Mouse (Mus musculus): ENCODE results near the gene Dpep1.
"Not testable (repeated sequence)": the region's sequence is repeated elsewhere in the genome, so short reads cannot be mapped to it uniquely, and the experiment has no call there.

The Dpep1 gene

DNA sequence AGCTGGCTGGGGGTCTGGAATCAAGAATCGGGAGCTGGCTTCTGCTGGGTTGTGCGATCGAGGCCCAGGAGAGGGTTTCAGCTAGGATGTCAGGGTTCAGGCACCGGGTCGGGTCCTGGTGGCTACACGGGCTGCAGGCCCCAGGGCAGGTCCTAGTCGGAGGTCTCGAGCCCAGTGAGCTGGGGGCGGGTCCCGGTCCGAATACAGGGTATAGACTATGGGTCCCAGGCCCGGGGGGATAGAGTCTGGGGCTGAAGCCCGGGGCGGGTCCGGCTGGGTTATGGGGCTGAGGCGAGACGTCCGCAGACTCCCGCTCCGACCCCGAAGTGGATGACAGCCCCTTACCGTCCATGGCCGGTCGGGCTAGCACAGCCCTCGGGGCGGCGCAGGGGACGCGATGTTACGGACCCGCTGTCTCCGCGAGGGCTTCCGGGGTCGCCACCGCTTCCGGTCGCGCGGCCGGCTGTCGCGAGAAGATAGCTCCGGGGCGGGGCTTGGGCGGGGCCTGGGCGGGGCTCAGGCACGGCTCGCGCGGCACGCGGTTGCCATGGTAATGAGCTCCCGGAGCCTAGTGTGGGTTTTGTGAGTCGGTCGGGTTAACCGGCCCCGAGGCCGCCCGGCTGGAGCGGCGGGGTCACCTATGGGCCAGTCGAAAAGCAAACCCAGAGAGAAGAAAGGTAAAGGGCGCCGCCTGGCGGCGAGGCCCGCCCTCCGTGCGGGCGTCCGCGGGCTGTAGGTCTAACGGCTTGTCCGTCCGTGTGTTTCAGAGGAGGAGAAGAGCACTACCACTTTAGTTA, 26.5 kb downstream of the Dpep1 start, which contains the start of the genes Chmp1a and Spata33:
Gene Chmp1a, minus strand, starts transcription at position 443 of the 797 bp plus-strand sequence.
Gene Spata33, plus strand, starts transcription at position 512 of the 797 bp plus-strand sequence.
- DNase-seq, result peak; percentile 84 to 85

DNA sequence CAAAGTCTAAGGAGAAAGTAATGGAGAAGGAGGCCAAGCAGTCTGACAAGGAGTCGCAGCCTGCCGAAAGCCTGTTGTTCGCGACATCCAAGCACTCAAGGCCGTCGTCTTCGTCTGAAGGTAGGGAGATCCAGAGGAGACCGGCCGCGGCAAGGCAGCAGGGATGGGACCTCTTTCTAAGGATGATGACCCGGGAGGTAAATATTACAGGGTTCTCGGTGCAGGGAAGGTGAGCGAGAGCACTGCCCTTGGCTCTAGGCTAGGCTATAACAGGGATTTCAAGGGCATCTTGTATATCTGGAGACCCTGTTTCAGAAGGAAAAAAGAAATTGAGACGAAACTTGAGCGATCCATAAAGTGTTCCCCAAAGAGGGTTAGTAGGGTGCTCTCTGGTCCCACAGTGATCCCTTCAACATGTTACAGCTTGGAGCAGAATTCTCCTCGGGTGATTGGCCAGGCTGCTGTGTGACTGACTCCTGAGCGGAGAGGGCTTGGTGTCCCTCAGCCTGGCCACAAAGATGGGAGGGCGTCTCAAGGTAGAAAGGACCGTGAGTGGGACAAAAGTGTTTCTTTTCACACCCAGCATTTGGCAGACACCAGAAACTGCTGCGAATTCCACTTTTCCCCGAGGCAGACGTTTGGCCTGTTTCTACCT, 27.2 kb downstream of the Dpep1 start:
- DNase-seq, result no peak

DNA sequence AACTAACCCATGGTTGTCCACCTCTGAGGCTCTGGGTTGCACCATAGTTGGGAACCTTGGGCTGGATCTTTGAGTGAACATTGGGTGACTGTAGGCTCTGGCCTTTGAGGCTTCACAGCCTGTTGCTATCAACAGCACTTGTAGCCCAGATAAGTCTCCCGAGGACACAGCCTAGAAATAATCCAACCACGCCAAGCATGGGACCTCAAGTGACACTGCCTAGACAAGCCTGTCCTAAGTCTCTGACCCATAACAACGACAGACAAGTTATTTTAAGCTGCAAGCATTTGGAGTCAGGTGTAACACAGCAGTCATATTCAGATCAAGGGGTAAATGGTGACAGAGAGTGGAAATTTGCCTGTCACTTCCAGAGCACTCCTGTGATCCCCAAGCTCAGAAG, 29.4 kb downstream of the Dpep1 start:
- DNase-seq, result no peak

DNA sequence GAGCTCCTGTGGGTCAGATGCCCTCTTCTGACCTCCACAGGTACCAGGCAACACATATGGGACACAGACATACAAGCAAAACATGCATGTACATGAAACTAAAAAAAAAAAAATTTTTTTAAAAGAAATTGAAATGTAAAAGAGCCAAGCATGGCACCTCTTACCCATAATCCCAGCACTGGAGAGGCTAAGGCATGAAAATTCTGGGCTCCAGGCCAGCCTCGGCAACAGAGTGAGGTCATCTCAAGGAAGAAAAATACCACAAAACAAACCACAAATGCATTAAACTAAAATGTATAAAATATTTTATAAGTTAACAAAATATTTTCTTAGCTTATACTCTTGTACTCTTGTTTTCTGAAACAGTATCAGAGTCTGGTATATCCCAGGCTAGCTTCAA, 34.9 kb downstream of the Dpep1 start:
- no peak for DNase-seq

DNA sequence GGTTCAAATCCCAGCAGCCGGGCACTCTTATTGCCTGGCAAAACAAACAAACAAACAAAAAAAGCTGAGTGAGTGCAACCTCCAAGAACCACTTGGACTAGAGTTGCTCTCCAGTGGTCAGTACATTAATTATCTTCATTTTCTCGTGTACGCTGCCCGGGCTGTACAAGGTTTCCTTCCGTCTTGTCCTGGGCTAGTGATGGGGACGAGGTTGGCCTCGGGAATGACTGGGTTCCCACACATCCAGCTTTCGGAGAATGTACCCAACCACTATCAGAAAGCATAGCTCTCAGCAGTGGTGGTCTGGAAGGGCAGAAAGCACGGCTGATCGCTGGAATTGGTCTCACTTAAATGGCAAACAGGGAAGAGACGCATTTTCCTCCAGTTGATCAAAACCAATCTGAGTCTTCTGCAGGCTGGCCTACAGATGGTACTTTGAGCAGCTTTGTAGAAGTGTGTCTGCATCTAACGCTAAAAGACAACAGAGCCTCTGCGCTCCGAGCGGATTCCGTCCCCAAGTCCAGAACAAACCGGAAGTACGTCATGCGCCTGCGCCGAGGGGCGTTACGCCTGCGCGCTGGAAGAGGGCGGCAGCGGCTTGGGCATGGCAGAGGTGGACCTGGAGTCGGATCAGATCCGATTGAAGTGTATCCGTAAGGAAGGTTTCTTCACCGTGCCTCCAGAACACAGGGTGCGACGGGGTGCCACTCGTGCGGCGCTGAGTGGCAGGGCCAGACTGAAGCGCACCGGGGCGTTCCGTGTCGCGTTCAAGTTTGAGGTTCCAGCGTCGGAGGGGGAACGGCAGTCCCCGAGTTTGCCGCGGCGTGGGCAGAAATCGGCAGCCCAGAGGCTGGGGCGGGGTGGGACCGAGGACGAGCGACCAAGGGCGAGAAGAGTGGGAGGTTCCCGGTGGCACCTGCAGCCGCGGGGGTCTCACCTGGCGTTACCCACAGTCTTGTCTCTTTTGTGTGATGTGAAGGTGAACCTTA, 38.5 kb downstream of the Dpep1 start, which contains the start of gene Cdk10:
Gene Cdk10, plus strand, starts transcription at position 565 of the 989 bp plus-strand sequence.
- DNase-seq, result peak; percentile 95 to 97

DNA sequence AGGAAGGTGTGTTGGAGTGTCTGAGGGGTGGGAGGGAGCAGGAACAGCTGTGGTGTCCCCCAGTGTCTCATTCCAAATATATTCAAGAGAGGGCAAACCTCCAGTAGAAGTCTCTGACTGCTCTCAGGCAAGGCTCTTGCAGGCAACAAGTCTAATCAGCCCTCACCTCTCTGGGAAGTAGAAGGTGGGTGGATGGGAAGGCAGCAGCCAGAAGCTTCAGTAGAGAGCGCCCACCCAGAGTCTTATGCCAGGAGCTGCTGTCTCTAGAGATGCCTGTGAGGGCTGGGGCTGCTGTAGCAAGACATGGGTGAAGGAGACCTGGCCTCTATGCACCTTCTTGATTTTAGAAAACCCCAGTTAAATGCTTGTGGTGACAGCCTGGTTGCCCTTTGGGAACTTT, 42.4 kb downstream of the Dpep1 start:
- no peak for DNase-seq

DNA sequence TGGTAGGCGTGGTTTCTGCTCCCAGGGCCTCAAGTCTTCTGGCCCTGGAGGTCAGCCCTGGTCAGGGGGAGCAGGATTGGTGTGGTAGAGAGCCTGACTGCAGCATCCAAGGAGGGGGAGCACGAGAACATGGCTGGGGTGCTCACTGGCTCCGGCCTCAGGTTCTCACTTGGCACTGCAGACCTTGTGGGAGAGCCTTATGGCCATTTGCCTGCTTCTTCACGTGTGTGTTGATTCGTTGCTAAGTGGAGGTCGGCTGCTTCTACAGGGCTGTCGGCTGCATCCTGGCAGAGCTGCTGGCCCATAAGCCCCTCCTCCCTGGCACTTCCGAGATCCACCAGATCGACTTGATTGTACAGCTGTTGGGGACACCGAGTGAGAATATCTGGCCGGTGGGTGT, 44.3 kb downstream of the Dpep1 start:
- DNase-seq, result not testable (repeated sequence)

DNA sequence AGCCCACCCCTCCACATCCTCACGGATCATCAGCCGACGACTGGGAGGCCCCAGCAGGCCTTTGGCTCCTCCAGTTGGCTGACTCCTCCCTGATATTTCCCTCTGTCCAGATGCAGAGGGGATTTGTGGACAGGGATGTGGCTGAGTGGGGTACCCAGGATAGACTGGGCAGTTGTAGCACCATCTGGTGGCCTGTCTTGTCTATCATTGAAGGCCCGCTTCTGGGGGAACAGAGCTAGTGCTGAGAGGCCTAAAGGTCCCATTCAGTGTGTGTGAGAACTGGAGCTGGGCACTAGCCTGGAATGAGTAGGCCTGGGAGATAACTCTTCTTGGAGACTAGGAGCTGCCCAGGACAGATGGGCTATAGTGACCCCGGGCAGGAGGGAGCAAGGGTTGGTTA, 45.7 kb downstream of the Dpep1 start:
- DNase-seq, result no peak

DNA sequence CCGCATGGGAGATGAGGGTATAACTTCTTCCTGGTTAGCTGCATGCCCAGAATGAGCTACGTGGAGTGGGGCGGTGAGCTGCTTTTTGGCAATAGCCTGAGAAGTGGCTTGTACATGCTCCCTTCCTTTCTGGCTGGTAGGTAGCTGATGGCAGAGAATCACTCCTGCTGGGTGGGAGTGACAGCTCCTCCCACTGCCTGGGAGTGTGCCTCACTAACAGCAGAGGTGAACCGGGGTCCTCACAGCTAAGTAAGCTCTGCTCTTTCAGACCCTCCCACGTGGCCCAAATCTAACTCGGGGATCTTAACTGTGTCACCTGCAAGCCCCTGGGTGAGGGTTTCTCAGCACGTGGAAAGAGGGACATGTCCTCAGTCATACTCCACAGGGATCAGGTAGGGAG, 46.5 kb downstream of the Dpep1 start:
- DNase-seq, result no peak

DNA sequence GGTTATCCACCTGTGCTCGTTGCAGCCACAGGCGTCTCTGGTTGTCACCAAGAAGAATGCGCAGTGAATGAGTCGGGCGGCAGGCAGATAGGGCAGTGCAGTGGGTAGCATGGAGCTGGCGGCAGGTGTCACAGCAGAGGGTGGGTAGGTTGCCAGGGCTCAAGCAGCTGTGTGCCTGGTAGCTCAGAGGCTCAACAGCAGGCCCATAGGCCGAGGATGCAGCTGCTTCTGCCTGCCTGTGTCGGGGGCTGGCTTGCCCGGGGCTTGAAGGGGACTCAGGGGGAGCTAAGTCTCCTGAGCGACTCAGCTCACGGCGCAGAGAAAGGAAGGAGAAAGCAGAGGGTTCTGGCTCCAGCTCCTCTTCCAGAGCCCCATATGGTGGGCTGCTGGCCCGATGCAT, 47.3 kb downstream of the Dpep1 start:
- no peak for DNase-seq

DNA sequence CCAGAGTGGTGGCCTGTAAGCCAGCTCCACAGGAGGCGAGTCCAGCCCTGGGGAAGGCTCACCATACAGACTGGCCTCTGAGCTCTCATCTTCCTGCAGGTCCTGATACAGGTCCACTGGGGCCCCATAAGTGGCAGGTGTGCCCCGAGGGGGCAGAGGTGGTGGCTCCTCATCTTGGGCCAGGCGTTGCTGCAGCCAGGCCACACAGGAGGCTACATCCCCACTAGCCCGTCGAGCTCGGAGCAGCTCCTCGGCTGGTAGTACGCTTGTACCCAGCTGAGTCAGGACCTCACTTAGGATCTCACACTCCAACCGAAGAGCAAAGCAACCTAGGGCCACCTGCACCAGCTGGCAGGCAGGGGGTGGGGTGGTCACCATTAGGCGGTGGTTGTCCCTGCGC, 47.7 kb downstream of the Dpep1 start:
- DNase-seq, result no peak

DNA sequence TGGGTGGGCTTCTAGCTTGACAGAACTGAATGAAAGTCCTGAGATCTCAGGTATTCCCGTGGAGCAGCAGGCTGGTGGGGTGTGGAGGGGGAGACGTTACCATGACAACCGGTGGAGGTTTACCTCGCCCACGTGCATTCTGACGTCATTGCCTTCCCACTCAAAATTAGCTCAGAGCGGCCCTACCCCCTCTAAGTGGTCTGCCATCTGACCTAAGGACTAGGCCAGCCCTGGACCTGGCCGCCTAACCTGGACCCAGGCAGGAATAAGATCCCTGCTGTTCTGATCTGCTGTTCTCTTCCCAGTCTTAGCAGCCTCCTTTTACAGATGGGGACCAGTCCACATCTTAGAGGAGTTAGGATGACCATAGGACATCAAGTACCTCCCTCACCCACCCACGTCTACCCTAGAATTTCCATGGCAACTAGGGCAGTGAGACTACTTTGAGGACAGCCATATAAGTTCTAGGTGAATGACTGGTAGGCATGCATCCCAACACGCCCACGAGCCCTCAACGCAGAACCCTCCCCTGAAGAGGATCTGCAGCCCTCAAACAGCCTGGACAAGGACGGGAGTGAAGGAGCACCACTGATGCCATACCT, 49.0 kb downstream of the Dpep1 start:
- DNase-seq, result peak; percentile 42 to 43

DNA sequence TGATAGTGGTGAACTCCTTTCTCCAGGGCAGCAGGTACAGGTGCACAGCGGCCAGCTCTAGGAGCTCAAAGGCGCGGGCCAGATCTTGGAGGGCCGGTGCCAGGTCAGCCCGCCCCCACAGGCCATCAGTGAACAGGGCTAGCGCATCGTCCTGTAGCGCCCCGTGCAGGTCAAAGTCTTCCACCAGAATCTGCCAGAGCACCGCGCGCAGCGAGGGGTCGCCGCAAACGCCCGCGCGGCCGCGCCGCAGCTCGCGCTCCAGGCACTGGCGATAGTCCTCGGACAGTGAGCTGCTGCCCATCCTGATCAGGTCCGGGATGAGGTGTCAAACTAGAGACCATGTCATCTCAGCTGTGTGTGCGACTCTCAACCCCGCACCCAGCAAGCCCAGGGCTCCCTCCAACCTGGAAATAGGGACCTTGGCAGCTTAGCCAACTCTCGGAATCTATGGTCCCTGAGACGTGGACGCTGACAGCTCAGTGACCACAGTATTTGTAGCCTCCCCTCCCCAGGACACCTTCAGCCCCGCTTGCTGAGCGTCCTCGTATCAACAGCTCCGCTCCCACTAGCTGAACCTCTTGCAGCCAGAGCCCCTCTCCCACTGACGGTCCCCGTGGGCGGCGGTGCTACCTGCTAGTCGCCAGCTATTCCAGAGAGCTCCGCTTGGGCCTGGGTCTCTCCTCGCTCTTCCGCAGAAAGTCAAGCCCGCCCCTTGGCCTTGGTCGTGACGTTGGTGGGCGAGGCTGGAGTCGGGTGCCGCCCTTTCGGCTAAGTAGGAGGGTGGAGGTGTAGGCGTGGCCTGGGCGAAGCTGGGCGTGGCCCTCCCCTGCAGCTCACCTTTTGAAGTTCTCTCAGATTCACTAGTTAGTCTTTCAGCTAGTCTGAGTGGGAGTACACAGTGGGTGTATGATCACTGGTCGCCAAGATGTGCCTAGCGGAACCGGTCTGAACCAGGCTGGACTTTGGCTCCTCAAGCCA, 49.8 kb downstream of the Dpep1 start, which contains the start of gene Spata2l:
Gene Spata2l, minus strand, starts transcription at position 714 of the 978 bp plus-strand sequence.
- peak; percentile 75 to 82 for DNase-seq

DNA sequence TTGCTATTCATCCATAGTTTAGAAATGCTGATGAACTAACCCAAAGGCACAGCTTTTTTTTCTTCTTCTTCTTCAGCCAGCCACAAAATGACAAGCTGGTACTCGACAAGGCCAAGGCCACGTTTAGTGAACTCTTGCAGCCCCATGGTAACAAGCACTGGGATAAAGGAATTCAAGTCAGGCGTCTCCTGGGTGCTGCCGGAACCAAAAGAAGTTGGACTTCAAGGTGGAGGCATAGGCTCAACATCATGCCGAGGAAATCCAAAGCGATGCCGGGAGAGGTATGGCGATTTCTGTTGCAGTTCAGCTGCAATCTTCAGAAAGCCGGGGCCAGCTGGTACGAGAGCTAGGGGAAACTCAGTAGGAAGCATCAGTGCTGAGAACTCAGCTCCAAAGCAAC, 53.4 kb downstream of the Dpep1 start:
- DNase-seq, result no peak

DNA sequence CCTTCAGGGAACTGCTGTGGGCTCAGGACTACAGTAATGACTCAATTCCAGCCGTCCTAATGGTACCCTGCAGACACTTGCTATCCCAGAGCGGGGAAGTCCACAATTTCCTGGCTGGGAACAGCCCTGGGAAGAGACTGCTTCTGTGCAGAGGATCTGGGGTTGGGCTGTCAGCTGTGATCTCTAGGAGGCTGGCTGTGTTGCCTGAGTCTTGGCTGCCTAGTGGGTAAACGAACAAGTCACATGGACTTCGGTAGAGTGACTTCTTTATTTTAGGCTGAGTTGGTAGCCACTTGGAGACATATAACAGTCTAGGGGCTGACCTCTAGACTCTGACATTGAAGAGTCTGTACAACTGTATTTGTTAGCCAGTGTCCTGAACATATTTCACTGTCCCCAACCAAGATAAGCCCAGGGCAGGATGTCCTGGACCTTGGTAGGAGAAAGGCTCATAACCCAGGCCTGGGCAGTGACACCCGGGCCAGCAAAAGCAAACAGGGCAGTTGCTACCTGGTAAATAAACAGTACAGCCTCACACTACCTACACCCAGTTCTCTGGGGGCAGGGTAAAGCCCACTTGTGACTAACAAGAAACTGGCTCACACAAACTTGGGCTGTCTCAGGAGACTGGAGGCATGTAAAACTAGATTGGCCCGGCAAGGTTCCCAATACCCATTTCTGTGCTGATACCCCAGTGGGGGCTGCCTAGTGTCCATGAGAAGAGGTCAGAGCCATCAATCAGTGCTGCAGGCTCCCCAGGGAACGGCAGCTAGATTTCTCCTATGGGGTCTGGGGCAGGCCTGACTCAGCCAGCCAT, 56.3 kb downstream of the Dpep1 start:
- no peak for DNase-seq

DNA sequence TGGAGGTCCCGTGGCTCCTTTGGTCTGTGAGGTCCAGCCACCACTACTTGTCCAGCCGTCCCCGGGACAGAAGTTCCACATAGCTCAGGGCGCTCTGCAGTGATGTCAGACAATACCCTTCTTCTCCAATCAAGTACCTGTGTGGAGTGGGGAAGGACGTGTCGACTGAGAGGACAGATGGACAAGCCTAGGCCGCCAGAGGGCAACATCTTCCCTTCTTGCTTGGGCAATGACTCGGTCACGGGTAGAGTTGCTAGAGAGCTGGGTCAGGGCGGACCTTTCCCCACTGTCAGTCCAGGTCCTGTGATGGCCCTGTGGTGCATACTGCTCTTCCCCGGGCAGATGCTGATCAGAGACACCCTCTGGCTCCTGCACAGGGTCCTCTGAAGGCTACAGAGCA, 57.0 kb downstream of the Dpep1 start:
- DNase-seq, result no peak

DNA sequence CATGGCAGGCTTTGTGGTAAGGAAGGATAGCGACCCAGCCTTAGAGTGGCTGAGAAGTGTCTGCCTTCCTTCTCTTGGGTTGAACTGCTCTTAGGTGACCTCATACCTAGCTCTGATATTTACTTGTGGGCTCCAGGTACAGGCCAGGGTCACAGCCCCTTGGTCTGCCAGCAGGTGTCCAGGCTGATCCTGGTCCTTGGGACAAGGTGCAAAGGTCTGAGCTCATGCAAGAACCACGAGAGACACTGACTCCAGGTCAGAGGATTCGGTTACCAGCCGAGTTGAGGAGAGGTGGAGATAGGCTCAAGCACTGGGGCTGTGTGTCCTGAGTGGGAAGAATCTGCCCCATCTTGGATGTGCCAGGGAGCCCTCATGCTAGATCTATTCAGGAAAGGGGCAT, 58.3 kb downstream of the Dpep1 start:
- DNase-seq, result no peak

DNA sequence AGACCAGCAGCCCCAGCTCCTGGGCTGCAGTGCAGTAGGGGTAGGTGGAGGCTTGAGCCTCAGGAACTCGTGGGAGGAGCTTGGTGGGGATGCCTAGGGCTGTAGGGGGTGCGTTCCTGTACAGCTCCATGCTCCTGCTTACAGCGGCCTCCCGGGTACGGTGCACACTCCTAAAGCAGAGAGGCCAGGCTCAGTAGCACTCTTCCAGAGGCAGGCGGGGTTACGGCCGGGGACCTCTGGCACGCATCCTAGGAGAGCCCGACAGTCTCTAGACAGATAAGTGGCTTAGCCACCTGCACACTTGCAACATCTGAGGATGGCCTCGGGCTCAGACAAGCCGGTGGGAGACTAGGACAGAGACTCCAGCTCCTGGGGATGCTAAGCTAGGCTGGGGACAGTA, 59.5 kb downstream of the Dpep1 start:
- no peak for DNase-seq

DNA sequence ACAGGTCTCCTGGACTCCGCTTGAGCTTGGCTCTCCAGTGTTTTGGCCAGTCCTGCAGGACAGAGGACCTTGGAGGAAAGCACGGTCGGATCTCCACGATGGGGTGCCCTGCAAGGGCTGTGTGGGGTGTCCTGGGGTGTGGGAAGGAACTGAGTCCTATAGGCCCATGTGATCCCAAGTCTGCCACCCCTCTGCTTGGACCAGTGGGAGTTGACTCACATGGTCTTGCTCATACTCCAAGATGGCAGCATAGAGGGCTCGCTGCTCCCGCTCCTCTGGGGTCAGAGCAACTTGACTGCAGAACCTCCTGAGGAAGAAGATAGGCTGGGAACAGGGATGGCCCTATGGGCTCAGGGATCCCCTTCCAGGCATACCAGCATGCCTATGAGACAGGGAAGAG, 61.7 kb downstream of the Dpep1 start:
- DNase-seq, result no peak

DNA sequence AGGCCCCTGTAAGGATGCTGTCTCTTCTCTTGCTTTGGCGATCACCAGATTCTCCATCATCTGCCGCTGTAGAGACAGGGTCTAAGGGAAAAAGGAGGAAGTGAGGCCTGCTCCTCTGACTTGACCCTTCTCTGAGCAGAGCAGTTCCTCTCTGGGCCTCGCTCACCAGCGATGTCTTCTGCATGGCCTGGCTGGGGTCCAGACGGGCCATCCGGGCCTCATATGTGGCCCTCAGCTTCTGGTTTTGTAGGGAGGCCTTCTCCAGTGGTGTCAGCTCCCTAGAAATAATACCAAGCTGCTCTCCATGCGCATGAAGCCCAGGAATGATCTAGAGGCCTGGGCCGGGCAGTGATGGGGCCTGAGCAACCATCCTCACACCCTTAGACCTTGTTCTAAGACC, 62.6 kb downstream of the Dpep1 start:
- no peak for DNase-seq
